Mouse (Mus musculus) heart, postnatal 0 days (tissue): ENCODE measurements around the gene Cap2.

Source experiments
- CTCF ChIP-seq: IDR thresholded peaks from 2 replicates; pipeline ENCODE4 v1.5.1; 2016; ENCODE audit warnings: antibody characterized with exemption, control low read depth, low read depth
- EP300 ChIP-seq: IDR thresholded peaks from 2 replicates; pipeline ENCODE4 v1.6.1; 2016; ENCODE audit warnings: antibody characterized with exemption, low read depth

GRCm38 (mm10) chr13:46572648-46573163 is 71.1 kb downstream of the Cap2 start:
- TF ChIP-seq CTCF (no peak), EP300 (no peak)
